Mouse (Mus musculus): ENCODE measurements around the gene Spaca9.
A peak's percentile ranks its signal among the peaks of the same experiment; 100 is the strongest.

Spaca9 gene

GRCm38 (mm10) chr2:28699361-28700335 lies at the start of gene Spaca9, which contains the start of gene Ak8:
Spaca9 (minus strand) TSS chr2:28699727.
Ak8 (plus strand) TSS chr2:28700164.
- DNase-seq: peak; percentile 73 to 76

GRCm38 (mm10) chr2:28747705-28748104 lies 48.2 kb upstream of the Spaca9 start:
- DNase-seq: no peak

- DNase-seq: no peak
Observed at GRCm38 (mm10) chr2:28746682-28747332, 47.3 kb upstream of the Spaca9 start.

- no peak for DNase-seq
Observed at GRCm38 (mm10) chr2:28742701-28743100, 43.2 kb upstream of the Spaca9 start.

GRCm38 (mm10) chr2:28740159-28740558 lies 40.6 kb upstream of the Spaca9 start:
- DNase-seq: no peak

- DNase-seq: peak in 1 of 2 experiments; percentile 8
Observed at GRCm38 (mm10) chr2:28737112-28737511, 37.6 kb upstream of the Spaca9 start.

- DNase-seq: no peak
Observed at GRCm38 (mm10) chr2:28730676-28731075, 31.1 kb upstream of the Spaca9 start.

GRCm38 (mm10) chr2:28727786-28728404 lies 28.4 kb upstream of the Spaca9 start:
- DNase-seq: no peak

- DNase-seq: no peak
Observed at GRCm38 (mm10) chr2:28723912-28724311, 24.4 kb upstream of the Spaca9 start.

GRCm38 (mm10) chr2:28722419-28722818 lies 22.9 kb upstream of the Spaca9 start:
- no peak for DNase-seq

GRCm38 (mm10) chr2:28713036-28713435 lies 13.5 kb upstream of the Spaca9 start:
- no peak for DNase-seq

- no peak for DNase-seq
Observed at GRCm38 (mm10) chr2:28706787-28707186, 7.3 kb upstream of the Spaca9 start.

GRCm38 (mm10) chr2:28706106-28706636 lies 6.6 kb upstream of the Spaca9 start:
- DNase-seq: no peak

GRCm38 (mm10) chr2:28701646-28702262 lies 2.2 kb upstream of the Spaca9 start:
- DNase-seq: no peak

GRCm38 (mm10) chr2:28698566-28698965 lies 961 bp downstream of the Spaca9 start:
- DNase-seq: no peak

GRCm38 (mm10) chr2:28692692-28693091 lies 6.8 kb downstream of the Spaca9 start:
- DNase-seq: no peak

GRCm38 (mm10) chr2:28688431-28688830 lies 11.1 kb downstream of the Spaca9 start:
- peak in 1 of 2 experiments; percentile 18 for DNase-seq

- no peak for DNase-seq
Observed at GRCm38 (mm10) chr2:28685895-28686294, 13.6 kb downstream of the Spaca9 start.

- DNase-seq: peak; percentile 54 to 64
Observed at GRCm38 (mm10) chr2:28681718-28682117, 17.8 kb downstream of the Spaca9 start.

- peak; percentile 18 to 39 for DNase-seq
Observed at GRCm38 (mm10) chr2:28680710-28681109, 18.8 kb downstream of the Spaca9 start.

- DNase-seq: no peak
Observed at GRCm38 (mm10) chr2:28676005-28676404, 23.5 kb downstream of the Spaca9 start.

GRCm38 (mm10) chr2:28671438-28671837 lies 28.1 kb downstream of the Spaca9 start:
- no peak for DNase-seq

- DNase-seq: no peak
Observed at GRCm38 (mm10) chr2:28665818-28666217, 33.7 kb downstream of the Spaca9 start.
